Mouse (Mus musculus) thymus, adult 2 months (tissue): ENCODE measurements around the gene Gm20388.

Experiments
- CTCF ChIP-seq: fragments of 200-500 bp; IDR thresholded peaks from 2 replicates; pipeline ENCODE4 v1.5.1; 2012; ENCODE audit warnings: mild to moderate bottlenecking, control low read depth, low read length, moderate library complexity, borderline replicate concordance; ENCODE audit not compliant: control insufficient read depth, poor library complexity, insufficient read depth; ENCODE audit errors: extremely low read depth
- POLR2A ChIP-seq: fragments of 200-500 bp; IDR thresholded peaks from 2 replicates; pipeline ENCODE4 v1.6.1; 2012; ENCODE audit warnings: mild to moderate bottlenecking, low read length, control low read depth, moderate library complexity; ENCODE audit not compliant: control insufficient read depth, poor library complexity, insufficient read depth; ENCODE audit errors: extremely low read depth

DNA sequence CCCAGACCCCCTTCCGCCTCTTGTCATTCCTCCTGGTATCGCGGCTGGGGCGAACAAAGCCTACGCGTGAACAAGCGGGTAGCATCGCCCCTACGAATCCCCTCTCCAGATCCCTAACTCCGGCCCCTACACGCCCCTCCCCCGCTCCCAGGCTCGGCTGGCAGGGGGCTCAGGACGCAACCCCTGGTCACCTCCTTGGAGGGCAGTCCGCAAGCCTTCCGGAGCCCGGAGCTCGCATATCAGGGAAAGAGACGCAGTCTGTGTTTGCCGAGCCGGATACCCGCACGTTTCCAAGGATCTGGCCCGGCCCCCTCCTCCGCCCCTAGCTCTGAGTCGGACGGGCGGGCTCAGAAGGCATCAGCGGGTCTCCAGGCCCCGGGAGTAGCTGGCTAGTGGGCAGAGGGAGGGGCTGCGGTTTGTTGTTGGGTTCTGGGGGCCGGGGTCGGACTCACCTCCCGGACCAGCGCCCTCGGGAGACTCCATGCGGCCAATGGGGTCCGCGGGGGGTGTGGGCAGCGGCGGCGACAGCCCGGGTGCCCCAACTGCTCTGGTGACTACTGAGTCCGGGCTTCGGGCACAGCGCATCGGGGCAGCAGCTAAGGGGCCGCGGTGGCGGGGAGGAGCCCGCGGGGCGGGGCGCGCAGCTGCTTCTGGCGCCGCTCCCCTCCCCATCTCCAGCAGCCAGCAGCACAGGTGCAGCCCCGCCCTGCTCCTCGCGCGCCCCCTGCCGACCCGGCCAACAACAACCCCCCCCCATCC, 3604.3 kb downstream of the Gm20388 start, which contains the start of gene Dbndd1:
- TF ChIP-seq CTCF (no peak), POLR2A (no peak)
